Mouse (Mus musculus): ENCODE measurements around the gene Efhd1.
A peak's percentile ranks its signal among the peaks of the same experiment; 100 is the strongest.

Gene Efhd1

DNA sequence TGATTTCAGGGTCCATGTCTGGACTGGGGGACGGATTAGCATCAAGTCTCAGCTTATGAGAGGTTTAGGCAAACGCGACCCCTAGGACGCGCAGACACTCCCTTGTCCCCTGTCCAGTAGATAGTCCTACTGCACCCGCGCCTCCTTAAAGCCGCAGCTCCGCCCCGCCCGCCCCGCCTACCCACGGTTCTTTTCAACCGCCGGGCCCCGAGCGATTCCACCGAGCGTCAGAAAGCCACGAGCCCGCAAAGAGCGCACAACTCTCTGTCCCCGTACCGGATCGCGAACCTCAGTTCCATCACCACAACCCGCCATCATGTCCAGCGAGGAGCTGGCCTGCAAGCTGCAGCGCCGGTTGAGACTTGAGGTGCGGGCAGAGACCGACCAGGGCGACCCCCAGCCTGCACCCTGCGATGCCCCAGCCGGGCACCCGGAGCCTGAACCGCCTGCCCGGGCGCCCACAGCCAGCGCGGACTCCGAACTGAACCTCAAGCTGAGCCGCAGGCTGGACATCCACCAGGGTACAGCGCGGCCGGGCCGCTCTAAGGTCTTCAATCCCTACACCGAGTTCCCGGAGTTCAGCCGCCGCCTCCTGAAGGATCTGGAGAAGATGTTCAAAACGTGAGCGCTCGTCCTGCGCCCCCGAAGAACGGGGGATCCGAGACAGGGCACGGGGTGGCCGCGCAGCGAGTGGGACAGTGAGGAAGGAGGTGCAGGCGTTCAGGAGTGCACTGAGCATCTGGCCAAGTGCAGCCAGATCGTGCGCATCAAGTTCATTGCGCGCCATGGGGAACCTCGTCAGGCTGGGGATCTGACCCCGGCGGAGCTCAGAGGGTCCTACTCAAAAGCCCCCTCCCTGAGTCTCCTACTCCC, at the start of gene Efhd1:
Gene Efhd1, plus strand, starts transcription at position 230 of the 873 bp plus-strand sequence.
- DNase-seq: peak in 1 of 2 experiments; percentile 18

DNA sequence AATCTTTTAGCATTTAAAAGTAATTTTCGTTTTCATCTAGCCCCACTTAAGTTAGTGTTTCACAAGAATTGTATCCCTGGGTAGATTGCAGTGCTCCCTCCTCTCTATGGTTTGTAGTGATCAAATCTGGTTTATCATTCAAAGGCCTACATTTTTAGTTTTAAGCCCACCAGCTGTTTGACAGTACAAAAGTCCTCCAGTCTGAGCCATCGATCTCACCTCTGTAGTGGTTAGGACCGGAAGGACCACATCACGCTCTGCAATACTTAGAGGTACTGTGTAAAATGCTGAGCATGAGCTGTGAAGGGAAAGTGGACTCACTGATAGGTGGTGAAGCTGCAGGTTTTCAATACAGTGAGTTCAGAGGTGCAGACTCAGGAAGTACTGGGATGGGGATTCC, 49.4 kb upstream of the Efhd1 start:
- DNase-seq: no peak

DNA sequence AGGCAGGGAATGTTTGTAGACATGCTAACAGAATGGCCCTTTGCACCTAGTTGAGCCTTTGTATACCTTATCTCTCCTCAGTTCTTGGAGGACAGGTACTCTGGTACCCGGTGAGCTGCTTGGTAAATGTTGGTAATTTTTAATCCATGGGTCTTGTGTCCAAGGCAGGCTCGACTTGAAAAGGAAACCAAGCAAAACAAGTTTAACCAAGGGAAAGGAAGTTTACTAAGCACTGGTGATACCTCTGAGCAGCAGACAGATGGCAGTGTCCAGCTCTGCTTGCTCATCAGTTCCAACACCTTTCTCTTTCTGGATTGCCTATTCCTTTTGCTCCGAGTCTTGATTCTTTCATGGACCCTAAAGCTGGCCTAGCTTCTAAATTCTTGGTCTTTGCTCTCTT, 46.2 kb upstream of the Efhd1 start:
- no peak for DNase-seq

DNA sequence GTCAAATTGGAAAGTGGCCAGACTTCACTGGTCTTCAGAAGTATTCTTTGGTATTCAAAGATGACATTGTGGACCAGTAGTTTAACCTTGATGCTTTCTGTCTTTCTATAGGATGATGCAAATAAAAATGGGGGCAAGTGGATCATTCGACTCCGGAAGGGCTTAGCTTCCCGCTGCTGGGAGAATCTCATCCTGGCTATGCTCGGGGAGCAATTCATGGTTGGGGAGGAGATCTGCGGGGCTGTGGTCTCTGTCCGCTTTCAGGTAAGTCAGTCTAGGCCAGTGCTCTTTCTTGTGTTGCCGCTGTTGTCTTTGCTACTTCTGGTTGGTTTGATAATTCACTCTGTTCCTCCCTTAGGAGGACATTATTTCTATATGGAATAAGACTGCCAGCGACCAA, 38.4 kb upstream of the Efhd1 start:
- no peak for DNase-seq

DNA sequence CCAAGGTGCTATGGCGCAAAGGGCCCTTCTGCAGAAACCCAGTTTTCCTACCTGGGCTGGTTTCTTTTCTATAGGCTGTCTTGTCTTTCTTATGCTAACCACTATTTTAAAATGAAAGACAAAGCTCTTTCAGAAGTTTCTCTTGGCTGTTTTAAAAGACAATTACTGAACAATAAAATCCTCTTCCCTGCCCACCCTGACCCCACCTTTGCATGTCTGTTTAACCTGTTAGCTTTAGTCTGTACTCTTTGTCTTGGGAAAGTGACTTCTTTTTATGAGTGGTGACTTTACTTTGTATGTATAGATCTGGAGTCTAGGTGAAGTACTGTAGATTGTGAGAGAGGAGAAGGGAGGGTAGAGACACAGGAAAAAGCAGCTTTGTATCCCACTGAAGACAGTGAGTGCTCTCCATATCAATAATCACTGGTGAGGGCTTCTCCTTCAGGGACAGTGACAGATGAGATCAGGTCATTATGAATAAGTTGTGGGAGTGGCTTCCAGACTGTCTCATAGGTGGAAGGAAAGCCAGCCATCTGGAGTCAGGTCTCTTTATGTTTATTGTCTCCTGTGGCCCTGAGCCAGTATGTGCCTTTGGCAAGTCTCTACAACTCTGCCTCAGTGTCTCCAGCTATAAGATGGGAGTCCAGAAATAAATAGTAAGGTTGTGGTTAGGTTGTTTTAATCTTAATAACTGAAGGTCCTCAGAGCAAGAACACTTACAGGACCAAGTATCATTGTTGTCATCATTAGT, 37.6 kb upstream of the Efhd1 start:
- DNase-seq: no peak

DNA sequence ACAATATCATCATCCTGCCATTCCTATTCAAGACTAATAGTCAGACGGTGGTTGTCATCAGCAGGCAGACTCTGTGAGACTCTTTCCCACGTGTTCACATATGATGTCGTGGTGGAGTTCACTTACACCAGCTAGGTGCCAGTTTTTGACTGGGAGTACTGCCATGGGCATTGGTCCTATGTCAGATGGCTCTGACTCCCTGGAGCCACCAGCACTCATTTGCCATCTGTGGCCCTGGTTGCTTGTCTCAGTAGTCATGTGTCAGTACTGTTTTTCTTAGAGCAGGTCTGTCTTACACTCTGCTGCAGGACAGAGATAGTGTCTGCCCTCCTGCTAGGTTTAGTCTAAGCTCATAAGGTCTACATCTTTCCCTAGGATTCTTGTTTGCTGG, 37.0 kb upstream of the Efhd1 start:
- DNase-seq: no peak

DNA sequence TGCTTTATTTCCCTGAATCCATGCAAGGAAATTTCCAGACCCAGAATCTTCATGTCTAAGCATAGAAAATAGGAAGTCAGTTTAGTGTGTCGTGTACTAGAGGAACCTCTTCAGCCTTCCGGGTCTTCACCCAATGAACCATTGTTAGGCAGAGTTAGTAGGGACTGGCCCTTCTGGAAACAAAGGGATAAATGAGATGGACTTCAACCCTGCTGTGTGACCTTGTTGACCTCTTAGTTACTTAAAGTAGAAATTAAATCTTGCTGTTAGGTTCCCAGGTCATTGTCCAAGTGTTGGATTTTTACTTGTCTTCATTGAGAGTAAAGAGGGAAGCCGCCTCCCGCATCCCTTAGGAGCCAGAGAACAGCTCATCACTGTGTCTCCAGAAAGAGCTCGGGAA, 33.6 kb upstream of the Efhd1 start:
- DNase-seq: no peak

DNA sequence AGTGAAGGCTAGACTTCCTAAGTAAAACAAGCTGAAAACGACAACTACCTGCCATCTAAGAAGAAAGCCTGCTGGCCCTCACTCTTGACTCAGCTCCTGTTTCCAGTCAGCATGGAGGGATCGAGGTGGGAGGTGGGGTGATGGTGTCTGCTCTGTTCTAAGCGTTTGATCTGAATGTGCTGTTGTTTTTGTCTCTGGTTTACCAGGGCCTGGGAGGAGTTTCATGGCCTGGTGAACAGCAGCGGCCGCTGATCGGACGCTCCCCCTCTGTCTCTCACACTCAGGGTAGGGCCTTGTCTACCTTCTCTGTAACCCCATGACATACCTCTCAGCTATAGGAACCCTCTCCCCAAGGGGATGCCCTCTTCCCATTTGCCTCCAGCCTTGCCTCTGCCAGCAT, 32.0 kb upstream of the Efhd1 start:
- no peak for DNase-seq

DNA sequence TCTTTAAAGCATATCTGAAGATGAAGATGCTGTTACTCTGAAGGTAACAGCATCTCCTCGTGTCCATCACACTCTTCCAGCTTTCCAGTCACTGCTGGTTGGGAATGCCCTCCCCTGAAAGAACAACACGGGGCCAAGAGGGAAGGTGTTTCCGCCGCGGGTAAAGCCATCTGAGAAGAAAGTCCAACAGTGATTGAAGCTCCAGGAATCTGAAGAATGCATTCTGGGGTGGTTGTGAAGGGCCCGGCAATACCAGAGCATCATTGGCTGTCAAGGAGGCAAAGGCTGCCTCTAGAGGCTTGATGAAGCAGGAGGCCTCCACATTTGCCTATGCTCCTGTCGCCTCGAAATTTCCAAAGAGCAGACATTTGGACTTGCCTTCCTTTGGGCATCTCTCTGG, 25.1 kb upstream of the Efhd1 start:
- no peak for DNase-seq

DNA sequence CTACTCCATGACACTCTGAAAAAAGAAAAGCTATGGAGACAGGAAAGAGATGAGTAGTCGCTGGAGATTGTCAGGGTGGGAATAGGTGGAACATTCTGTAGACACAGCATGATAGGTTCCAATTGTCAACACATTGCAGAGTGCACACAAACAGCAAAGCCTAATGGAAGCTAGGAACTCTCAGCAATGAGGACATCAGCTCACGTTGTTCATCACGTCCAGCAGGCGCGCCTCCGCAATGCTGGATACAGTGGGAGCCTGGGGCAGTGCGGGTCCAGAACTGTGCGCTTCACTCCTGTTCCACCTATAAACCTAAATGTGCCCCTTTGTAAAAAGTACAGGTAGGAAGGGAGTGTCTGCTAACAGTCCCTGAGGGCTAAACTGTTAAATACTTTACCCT, 21.1 kb upstream of the Efhd1 start:
- DNase-seq: no peak

DNA sequence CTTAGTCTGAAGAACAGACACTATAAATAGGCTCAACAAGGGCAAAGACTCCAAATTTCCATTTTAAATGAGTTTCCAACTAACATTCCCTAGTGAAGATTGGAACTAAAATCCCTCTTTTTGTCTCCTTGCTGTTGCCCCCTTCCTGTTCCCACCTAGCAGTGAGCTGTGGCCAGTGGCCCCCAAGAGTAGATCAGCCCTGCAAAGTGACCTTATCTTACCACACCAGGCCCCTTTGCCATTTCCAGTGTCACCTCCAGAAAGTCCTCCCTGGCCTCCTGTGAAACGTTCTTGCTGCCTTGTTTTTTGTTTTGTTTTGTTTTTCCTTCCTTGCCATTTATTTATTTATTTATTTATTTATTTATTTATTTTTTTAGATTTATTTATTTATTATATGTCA, 18.7 kb upstream of the Efhd1 start:
- DNase-seq: no peak

DNA sequence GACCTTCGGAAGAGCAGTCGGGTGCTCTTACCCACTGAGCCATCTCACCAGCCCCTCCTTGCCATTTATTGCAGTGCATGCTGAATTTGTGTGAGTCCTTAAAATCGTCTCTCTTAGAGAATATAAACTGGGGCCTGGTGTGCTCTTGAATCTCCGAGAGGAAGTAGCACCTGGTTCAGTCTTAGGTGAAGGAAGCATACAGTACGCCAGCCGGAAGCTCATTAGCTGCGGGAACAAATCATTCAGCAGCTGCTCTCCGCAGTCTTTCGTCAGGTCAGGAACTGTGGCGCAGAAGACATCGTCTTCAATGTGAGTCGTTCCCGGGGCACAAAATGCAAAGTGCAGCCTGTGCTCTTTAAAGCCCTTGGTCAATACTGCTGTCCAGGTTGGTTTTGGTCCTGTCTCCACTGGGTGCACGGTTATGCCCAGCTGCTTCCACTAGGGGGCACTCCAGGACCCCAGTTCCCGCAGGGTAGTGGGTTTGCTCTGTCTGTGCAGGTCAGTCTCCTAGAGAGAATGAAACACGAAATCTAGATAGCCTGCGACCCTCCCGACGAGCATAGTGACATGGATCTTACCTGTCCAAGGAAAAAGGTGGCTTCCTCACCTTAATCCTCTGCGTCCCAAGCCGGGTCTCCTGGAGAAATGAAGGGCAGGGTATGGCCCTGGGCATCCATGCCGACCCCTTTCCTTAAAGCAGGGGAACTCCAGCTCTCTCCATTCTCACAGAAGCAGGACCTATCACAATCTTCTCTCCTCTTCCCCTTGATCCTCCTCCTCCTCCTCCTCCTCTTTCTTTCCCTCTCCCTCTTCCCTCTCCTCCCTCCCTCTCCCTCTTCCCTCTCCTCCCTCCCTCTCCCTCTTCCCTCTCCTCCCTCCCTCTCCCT, 18.0 kb upstream of the Efhd1 start:
- peak; percentile 45 to 68 for DNase-seq

DNA sequence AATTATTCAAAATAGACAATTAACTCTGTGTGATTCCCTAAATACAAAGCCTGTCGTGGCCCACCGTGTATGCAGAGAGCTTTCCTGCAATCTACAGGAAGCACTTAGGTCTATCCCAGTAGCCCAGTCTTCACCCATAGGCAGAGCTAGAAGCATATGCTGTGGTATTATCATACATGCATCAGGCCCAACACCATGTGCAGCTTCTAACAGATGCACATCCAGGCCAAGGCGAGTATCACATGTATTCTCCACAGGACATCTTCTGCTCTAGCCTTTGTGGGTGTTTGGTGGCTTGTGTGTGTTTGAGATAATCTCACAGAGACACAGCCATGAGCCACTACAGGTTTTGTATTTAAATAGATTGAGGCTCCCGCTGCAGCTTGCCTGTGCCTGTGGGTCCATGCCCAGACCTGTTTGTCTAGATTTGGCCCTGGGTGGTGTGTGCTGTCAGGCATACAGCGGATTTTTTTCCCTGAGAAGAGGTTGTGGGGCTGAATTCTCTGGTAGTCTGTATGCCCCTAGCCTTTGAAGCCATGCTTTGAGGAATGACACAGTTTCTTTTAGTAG, 12.0 kb upstream of the Efhd1 start:
- no peak for DNase-seq

DNA sequence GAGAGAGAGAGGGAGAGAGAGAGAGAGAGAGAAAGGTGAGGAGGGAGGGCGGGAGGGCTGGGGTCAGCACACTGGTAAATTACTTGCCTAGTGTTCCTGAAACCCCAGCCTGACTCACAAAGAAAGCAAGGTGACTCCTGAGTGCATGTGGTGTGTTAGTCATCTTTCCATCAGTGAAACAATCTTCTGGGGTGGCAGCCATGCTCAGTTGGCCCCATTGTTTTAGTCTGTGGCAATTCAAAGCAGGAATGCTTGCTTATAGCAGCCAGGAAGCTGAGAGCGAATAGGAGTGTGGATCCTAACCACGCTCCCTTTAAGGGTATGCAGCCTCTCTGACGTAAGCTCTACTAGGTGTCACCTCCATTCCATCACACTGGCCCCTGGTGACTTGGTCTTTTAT, 9.0 kb upstream of the Efhd1 start:
- DNase-seq: no peak

DNA sequence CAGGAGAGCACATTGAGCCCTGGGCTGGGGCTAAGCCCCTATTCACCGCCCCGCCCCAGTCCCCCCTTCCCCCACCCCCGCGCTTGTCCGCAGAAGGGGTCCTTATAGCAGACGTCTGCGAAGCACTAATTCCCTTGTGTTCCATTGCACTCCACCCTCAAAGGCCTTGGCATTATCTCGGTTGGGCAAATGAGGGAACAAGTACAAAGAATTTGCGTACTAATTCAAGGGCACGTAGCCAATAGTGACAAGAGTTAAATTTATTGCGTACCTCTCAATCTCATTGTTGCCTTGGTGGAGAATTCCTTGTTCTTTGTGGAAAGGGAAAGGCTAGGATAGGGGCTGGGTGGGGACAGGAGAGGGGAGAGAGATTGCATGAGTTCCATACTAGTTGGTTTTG, 6.5 kb upstream of the Efhd1 start:
- DNase-seq: no peak

DNA sequence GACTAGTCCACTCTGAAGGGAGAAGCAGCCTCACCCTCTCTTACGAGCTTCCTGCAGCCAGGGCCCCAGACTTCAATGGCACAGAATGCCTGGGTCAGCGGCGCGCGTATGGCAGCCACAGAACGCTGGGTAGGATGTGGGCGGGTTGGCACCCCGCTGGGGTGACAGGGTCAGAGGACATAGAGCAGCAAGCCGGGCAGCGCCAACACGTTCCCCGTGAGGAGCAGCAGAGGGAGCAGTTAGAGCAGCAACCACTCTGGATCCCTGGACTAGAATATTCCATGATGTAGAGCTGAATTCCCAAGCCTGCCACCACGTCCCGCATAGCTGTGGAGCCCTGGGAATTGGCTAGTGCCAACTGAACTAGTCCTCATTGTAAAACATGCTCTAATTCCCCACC, 5.7 kb upstream of the Efhd1 start:
- DNase-seq: no peak

DNA sequence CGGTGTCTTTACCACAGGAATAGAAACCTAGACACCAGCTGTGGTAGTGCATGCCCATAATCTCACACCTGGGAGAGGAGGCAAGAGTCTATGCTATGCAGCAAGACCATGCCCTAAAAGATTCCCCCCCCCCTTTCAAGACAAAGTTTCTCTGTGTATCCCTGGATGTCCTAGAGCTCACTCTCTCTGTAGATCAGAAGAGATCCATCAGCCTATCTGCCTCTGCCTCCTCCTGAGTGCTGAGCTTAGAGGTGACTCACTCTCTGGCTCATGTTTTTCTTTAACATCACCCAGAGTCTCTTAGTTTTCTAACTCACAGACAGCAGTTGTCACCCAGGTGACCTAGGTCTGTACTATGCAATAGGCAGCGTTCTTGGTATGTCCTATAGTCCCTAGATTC, 4.8 kb upstream of the Efhd1 start:
- DNase-seq: no peak

DNA sequence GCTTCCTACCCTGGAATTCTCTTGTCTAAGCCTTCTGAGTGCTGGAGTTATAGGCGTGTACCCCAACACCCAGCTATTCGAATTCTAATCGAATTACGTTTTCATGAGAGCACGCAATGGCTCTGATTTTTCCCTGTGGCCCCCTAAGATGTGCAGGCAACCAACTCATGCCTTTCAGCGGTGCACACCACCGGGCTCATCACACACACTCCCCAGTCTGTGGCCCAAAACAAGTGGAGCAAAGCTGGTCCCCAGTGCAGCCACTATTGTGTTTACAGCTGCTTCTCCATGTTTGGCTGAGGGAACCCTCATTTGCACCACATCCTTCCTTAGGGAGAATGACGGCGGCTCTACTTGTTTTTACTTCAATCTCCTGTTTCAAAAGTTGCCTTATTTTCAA, 906 bp upstream of the Efhd1 start:
- DNase-seq: no peak

DNA sequence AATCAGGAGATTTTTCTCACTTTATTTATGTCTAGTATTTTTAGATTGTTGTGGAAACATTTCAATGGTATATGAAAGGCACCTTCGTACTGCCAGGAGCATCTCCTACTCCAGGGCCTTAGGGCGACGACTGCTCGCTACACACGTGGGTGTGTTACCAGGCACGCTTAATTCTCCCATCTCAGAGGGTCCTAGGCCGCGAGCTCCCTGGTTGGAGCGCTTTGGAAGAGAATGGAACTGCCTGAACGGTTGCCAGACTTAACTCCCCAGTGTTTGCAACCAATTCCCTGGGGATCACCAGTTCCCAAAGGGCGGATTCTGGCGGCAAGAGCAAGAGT, 398 bp upstream of the Efhd1 start:
- DNase-seq: no peak

DNA sequence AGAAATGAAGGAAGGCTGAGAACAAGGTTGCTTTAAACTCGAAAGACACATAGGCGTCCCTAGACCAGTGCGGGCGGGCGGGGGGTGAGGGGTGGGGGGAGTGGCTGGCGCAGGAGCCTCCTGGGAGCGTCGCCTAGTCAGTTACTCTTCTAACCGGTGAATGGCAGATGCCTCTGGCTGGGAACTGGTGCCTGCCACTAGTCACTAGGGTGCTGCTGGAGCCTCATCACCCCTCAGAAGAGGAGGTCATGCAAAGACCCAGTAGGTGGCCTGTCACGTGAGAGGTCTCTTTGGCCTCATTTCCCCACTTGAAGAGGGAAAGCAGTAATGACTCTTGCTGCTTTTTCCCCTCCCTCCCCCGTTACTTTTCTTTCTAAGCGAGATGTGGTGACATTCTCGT, 1.0 kb downstream of the Efhd1 start:
- no peak for DNase-seq

DNA sequence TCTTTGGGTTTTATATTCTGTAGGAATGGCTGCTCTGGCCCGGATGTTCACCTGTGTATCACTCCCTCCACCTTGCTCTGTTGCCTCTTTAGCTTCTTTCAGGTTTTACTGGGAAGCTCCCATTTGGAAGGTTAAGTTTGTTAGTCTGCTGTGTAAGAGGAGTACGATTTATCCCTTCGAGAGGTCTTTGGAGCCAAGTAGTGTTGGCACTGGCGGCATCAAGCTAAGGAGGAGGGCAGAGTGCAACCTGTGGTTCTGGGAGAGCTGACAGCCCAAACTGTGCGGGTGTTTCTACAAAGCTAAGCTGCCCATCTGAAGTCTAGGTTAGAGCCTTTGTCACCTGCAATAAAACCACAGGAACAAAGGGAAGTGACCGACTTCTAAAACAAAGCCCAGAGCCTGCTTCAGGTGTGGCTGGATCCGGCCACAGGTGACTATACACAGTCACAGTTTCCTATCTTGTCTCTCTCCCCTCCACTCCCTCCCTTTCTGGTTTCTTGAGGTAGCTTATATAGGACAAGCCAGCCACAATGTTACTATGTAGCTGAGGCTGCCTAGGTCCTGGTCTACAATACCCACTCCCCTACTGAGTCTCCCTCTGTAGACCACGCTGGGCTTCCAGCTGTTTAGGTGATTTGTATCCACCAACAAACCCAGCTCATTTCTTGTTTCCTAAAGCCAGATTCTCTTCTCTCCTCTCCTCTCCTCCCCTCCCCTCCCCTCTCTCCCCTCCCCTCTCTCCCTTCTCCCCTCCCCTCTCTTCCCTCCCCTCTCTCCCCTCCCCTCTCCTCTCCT, 2.3 kb downstream of the Efhd1 start:
- no peak for DNase-seq

DNA sequence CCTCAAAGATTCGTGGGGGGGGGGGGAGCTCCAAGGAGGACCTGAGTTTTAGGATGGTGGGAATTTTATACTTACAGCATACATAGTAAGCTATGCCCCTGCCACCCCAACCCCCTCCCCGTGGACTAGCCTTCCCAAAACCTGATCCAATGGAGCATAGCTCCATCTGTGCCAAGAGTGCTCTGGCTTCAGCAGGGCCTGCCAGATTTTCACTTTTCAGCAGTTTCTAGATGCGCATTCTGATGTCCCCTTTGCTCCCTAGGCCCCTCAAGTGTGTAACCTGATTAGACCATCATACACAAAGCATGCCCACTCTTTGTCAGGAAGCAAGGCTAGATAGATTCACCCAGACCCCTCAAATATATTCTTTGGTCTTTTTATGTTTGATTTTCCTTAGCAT, 6.0 kb downstream of the Efhd1 start:
- no peak for DNase-seq
